25 mouse cellular contexts compared by ENCODE assay signal in genomic region chr9:119055336-119055735, GRCm38 (mm10).
"Had no signal": no experiment of that assay in that cellular context is flagged by ENCODE, and none has a peak within 500 bp of the region (broad histone marks: within the 10 kb centered on the region; RNA-seq: fewer than 3 reads in every experiment).

No protein-coding gene starts in this region.

- H3K36me3 ChIP-seq: limb, embryonic 10.5 days; limb, embryonic 12.5 days; limb, embryonic 13.5 days; limb, embryonic 15.5 days; liver, embryonic 12.5 days; liver, embryonic 13.5 days; liver, embryonic 15.5 days; lung, embryonic 15.5 days; midbrain, embryonic 10.5 days; midbrain, embryonic 12.5 days; midbrain, embryonic 13.5 days; midbrain, embryonic 15.5 days had no signal

- H3K9me3 ChIP-seq: limb, embryonic 10.5 days; limb, embryonic 12.5 days; limb, embryonic 13.5 days; limb, embryonic 15.5 days; liver, embryonic 12.5 days; liver, embryonic 13.5 days; liver, embryonic 15.5 days; lung, embryonic 15.5 days; megakaryocyte, embryonic 14.5 days; midbrain, embryonic 10.5 days; midbrain, embryonic 12.5 days; midbrain, embryonic 13.5 days; midbrain, embryonic 15.5 days had no signal

- H3K27me3 ChIP-seq: limb, embryonic 13.5 days; limb, embryonic 15.5 days; lung, embryonic 15.5 days had no signal

- DNase-seq: left cerebral cortex, postnatal 4 days; liver; liver, embryonic 13.5 days; liver, postnatal 0 days; lung, adult 18-20 months; lung, adult 2 months; lung, embryonic 14.5 days; lung, postnatal 10 days; lung, postnatal 14 days; lung, postnatal 36 days; lung, postnatal 4 days; midbrain, embryonic 14.5 days had no signal

- H3K4me3 ChIP-seq: limb, embryonic 10.5 days; limb, embryonic 12.5 days; limb, embryonic 13.5 days; limb, embryonic 15.5 days; liver, embryonic 12.5 days; liver, embryonic 13.5 days; liver, embryonic 15.5 days; lung, embryonic 15.5 days; megakaryocyte, embryonic 14.5 days; midbrain, embryonic 10.5 days; midbrain, embryonic 12.5 days; midbrain, embryonic 13.5 days; midbrain, embryonic 15.5 days; myocyte had no signal
